Mouse (Mus musculus) induced T-regulatory cell, adult 2 months (primary cell): ENCODE measurements around the gene Il22.
"Not testable (repeated sequence)": the region's sequence is repeated elsewhere in the genome, so short reads cannot be mapped to it uniquely, and the experiment has no call there.

Experiments
- DNase-seq: peaks from one replicate; pipeline ENCODE4 v3.0.0-alpha.2; 2012; ENCODE audit warnings: low read depth

Il22 gene

GRCm38 (mm10) chr10:118204642-118205041 lies at the start of gene Il22:
Gene Il22, plus strand, starts transcription at chr10:118204942.
- no peak for DNase-seq

- DNase-seq, result peak; percentile 72
Observed at GRCm38 (mm10) chr10:118155932-118156331, 48.8 kb upstream of the Il22 start.

- DNase-seq, result no peak
Observed at GRCm38 (mm10) chr10:118161131-118161530, 43.6 kb upstream of the Il22 start.

GRCm38 (mm10) chr10:118169212-118169611 lies 35.5 kb upstream of the Il22 start:
- DNase-seq, result no peak

GRCm38 (mm10) chr10:118172416-118172815 lies 32.3 kb upstream of the Il22 start:
- peak; percentile 78 for DNase-seq

GRCm38 (mm10) chr10:118172876-118173275 lies 31.9 kb upstream of the Il22 start:
- no peak for DNase-seq

GRCm38 (mm10) chr10:118175542-118175941 lies 29.2 kb upstream of the Il22 start:
- not testable (repeated sequence) for DNase-seq

- no peak for DNase-seq
Observed at GRCm38 (mm10) chr10:118178735-118179151, 26.0 kb upstream of the Il22 start.

- DNase-seq, result no peak
Observed at GRCm38 (mm10) chr10:118179265-118179664, 25.5 kb upstream of the Il22 start.

GRCm38 (mm10) chr10:118195150-118195549 lies 9.6 kb upstream of the Il22 start:
- peak; percentile 47 for DNase-seq

GRCm38 (mm10) chr10:118215719-118216393 lies 11.1 kb downstream of the Il22 start:
- DNase-seq, result not testable (repeated sequence)

- DNase-seq, result not testable (repeated sequence)
Observed at GRCm38 (mm10) chr10:118227629-118228028, 22.9 kb downstream of the Il22 start.

GRCm38 (mm10) chr10:118232607-118233006 lies 27.9 kb downstream of the Il22 start:
- DNase-seq, result not testable (repeated sequence)

GRCm38 (mm10) chr10:118240680-118241079 lies 35.9 kb downstream of the Il22 start, which contains the start of gene Gm32717:
Gene Gm32717, minus strand, starts transcription at chr10:118240780.
- not testable (repeated sequence) for DNase-seq

- DNase-seq, result not testable (repeated sequence)
Observed at GRCm38 (mm10) chr10:118249006-118249595, 44.4 kb downstream of the Il22 start.

- peak; percentile 23 for DNase-seq
Observed at GRCm38 (mm10) chr10:118250852-118251295, 46.1 kb downstream of the Il22 start.

- not testable (repeated sequence) for DNase-seq
Observed at GRCm38 (mm10) chr10:118258388-118258787, 53.6 kb downstream of the Il22 start, which contains the start of gene Gm32802. Gene Gm32802, plus strand, starts transcription at chr10:118258688.
